In genomic region chr11:120558843-120559242, GRCm38 (mm10) we compare ENCODE assay signal across 17 mouse cellular contexts. TPM values are rescaled to one million over a fixed set of nuclear protein-coding genes. Genes with fewer than 3 reads are reported as not detected.
"Had no signal": no experiment of that assay in that cellular context is flagged by ENCODE, and none has a peak within 500 bp of the region (broad histone marks: within the 10 kb centered on the region; RNA-seq: fewer than 3 reads in every experiment).

No protein-coding gene starts in this region.

RNA-seq across cellular contexts. Expression of gene Ppp1r27, which starts 7.9 kb away (rescaled TPM):
- total RNA-seq: hematopoietic stem cell, adult 5-6 weeks; hindbrain, postnatal 0 days; layer of hippocampus, adult 18-20 months; layer of hippocampus, postnatal 10 days; layer of hippocampus, postnatal 25 days; left cerebral cortex, adult 2 months; left cerebral cortex, postnatal 14 days; left cerebral cortex, postnatal 36 days had no signal
- polyA plus RNA-seq: heart, embryonic 11.5 days; heart, embryonic 13.5 days; hindbrain, embryonic 11.5 days; hindbrain, embryonic 13.5 days; hindbrain, embryonic 15.5 days; hindbrain, postnatal 0 days; intestine, embryonic 16.5 days; large intestine, adult 2 months; limb, embryonic 12.5 days; liver, embryonic 11.5 days had no signal

RNA-seq across cellular contexts. Expression of gene Gcgr, which starts 28.3 kb away (rescaled TPM):
- total RNA-seq: hematopoietic stem cell, adult 5-6 weeks; layer of hippocampus, adult 18-20 months; left cerebral cortex, adult 2 months; left cerebral cortex, postnatal 36 days had no signal
